Mouse (Mus musculus): ENCODE results near the gene Evi2a. TPM values are rescaled to one million over a fixed set of nuclear protein-coding genes. Genes with fewer than 3 reads are reported as not detected.

Gene Evi2a
- total and polyA plus RNA-seq, 2 experiments from 2014 or later: 2.7 to 4.0 TPM

GRCm38 (mm10) chr11:79515331-79515730 lies 15.1 kb downstream of the Evi2a start:
- no peak overlapping the region for H3K27ac ChIP-seq (ENCODE audit: low read depth, low read length)
- DNase-seq (ENCODE audit: low spot score) (no peak), ATAC-seq (ENCODE audit: low FRiP score) (no peak)
- no peaks in the 10 kb centered on the region for H3K4me1 ChIP-seq (ENCODE audit: insufficient read depth, low read length)
- no peaks in the 10 kb centered on the region for H3K27me3 ChIP-seq (ENCODE audit: insufficient read depth, low read length)
- H3K9me3 ChIP-seq (ENCODE audit: low read length): no peaks in the 10 kb centered on the region
- no peak overlapping the region for H3K9ac ChIP-seq (replicated peaks; ENCODE audit: low read length, poor library complexity, severe bottlenecking)
- 86% methylated on average over 6 of the region's 6 CpGs for WGBS
- H3K4me3 ChIP-seq (ENCODE audit: low read depth, low read length): no peak overlapping the region
- TF ChIP-seq CTCF (IDR thresholded peaks at IDR 0.05): no peak
- H3K4me2 ChIP-seq (ENCODE audit: low read depth, low read length, poor library complexity, severe bottlenecking): no peak overlapping the region
- H3K36me3 ChIP-seq (ENCODE audit: insufficient read depth, low read length): 0 out of 2 replicates have a peak, but pooled peaks cover 2% of the 10 kb centered on the region

GRCm38 (mm10) chr11:79511970-79512369 lies 18.4 kb downstream of the Evi2a start:
- H3K4me1 ChIP-seq (ENCODE audit: insufficient read depth, low read length): no peaks in the 10 kb centered on the region
- WGBS: 94% methylated on average over 3 of the region's 3 CpGs
- no peak for TF ChIP-seq CTCF (IDR thresholded peaks at IDR 0.05)
- H3K36me3 ChIP-seq (ENCODE audit: insufficient read depth, low read length): 0 out of 2 replicates have a peak, but pooled peaks cover 2% of the 10 kb centered on the region
- no peak overlapping the region for H3K4me2 ChIP-seq (ENCODE audit: low read depth, low read length, poor library complexity, severe bottlenecking)
- H3K9ac ChIP-seq (replicated peaks; ENCODE audit: low read length, poor library complexity, severe bottlenecking): no peak overlapping the region
- H3K4me3 ChIP-seq (ENCODE audit: low read depth, low read length): no peak overlapping the region
- H3K9me3 ChIP-seq (ENCODE audit: low read length): no peaks in the 10 kb centered on the region
- no peaks in the 10 kb centered on the region for H3K27me3 ChIP-seq (ENCODE audit: insufficient read depth, low read length)
- no peak overlapping the region for H3K27ac ChIP-seq (ENCODE audit: low read depth, low read length)
- no peak for ATAC-seq (ENCODE audit: low FRiP score)
- no peak for DNase-seq (ENCODE audit: low spot score)

DNA sequence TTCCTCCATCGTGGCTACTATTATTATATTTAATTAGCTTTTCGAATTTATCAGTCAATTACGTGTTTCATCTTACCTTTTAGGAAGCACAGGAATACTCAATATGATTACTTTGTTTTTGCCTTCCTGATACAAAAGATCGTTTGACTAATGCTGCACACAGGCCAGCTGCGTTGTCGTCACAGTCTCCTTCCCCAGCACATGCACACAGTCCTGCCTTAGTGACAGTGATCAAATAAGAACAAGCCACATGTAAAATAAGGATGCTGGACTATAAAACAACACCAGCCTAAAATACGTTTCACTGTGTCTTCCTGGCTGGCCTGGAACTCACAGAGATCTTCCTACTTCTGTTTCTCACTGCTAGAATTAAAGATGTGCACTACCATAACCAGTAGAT lies 25.9 kb downstream of the Evi2a start:
- Histone ChIP-seq H3K4me2 (ENCODE audit: low read depth, low read length, poor library complexity, severe bottlenecking) (no peak overlapping the region), H3K9me3 (ENCODE audit: low read length) (no peaks in the 10 kb centered on the region), H3K9ac (replicated peaks; ENCODE audit: low read length, poor library complexity, severe bottlenecking) (no peak overlapping the region), H3K4me1 (ENCODE audit: insufficient read depth, low read length) (0 out of 2 replicates have a peak, but pooled peaks cover 3% of the 10 kb centered on the region), H3K27me3 (ENCODE audit: insufficient read depth, low read length) (no peaks in the 10 kb centered on the region), H3K27ac (ENCODE audit: low read depth, low read length) (no peak overlapping the region), H3K36me3 (ENCODE audit: insufficient read depth, low read length) (no peaks in the 10 kb centered on the region), H3K4me3 (ENCODE audit: low read depth, low read length) (no peak overlapping the region)
- ATAC-seq (ENCODE audit: low FRiP score) (no peak), DNase-seq (ENCODE audit: low spot score) (peak; percentile 19)
- no peak for TF ChIP-seq CTCF (IDR thresholded peaks at IDR 0.05)
- WGBS: 58% methylated on average over 7 of the region's 7 CpGs

- H3K4me1 ChIP-seq (ENCODE audit: insufficient read depth, low read length): 0 out of 2 replicates have a peak, but pooled peaks cover 3% of the 10 kb centered on the region
- peak; percentile 76; the same call in 1 of the 2 replicates for ATAC-seq (ENCODE audit: low FRiP score)
- H3K36me3 ChIP-seq (ENCODE audit: insufficient read depth, low read length): no peaks in the 10 kb centered on the region
- H3K27ac ChIP-seq (ENCODE audit: low read depth, low read length): peak within 1 kb of the TSS; percentile 57
- H3K9me3 ChIP-seq (ENCODE audit: low read length): no peaks in the 10 kb centered on the region
- no peaks in the 10 kb centered on the region for H3K27me3 ChIP-seq (ENCODE audit: insufficient read depth, low read length)
- WGBS: 22% methylated on average over 8 of the region's 8 CpGs
- no peak for TF ChIP-seq CTCF (IDR thresholded peaks at IDR 0.05)
- H3K4me3 ChIP-seq (ENCODE audit: low read depth, low read length): peak within 1 kb of the TSS; percentile 27
- DNase-seq (ENCODE audit: low spot score): peak; percentile 82
- 0 out of 2 replicates have a peak within 1 kb of the TSS, but pooled peaks have one; percentile 46 for H3K9ac ChIP-seq (replicated peaks; ENCODE audit: low read length, poor library complexity, severe bottlenecking)
- H3K4me2 ChIP-seq (ENCODE audit: low read depth, low read length, poor library complexity, severe bottlenecking): peak within 1 kb of the TSS; percentile 45
Measured at GRCm38 (mm10) chr11:79503845-79504244, 26.6 kb downstream of the Evi2a start, which contains the start of gene Omg. Gene Omg (minus strand): TSS chr11:79504084.

DNA sequence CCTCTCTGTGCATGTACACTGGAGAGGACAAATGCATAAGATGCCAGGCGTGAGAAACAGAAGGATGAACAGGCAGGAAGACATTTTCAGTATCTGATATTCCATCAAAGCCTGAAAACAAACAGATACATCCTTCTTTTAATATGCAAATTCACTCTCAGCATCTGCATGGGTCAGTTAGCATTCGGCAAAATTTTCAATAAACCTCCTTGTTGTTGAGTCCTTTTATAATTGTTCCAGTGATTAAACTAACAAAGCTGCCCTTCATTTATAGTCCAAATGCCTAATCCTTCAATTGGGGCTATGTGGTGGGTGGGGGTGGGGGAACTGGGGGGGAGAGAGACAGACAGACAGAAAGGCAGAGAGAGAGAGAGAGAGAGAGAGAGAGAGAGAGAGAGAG lies 27.5 kb downstream of the Evi2a start:
- Histone ChIP-seq H3K36me3 (ENCODE audit: insufficient read depth, low read length) (no peaks in the 10 kb centered on the region), H3K4me3 (ENCODE audit: low read depth, low read length) (peak overlapping the region; percentile 26), H3K9me3 (ENCODE audit: low read length) (no peaks in the 10 kb centered on the region), H3K9ac (replicated peaks; ENCODE audit: low read length, poor library complexity, severe bottlenecking) (0 out of 2 replicates have a peak overlapping the region, but pooled peaks have one; percentile 46), H3K27me3 (ENCODE audit: insufficient read depth, low read length) (no peaks in the 10 kb centered on the region), H3K27ac (ENCODE audit: low read depth, low read length) (peak overlapping the region; percentile 57), H3K4me1 (ENCODE audit: insufficient read depth, low read length) (0 out of 2 replicates have a peak, but pooled peaks cover 3% of the 10 kb centered on the region), H3K4me2 (ENCODE audit: low read depth, low read length, poor library complexity, severe bottlenecking) (peak overlapping the region; percentile 45)
- no peak for TF ChIP-seq CTCF (IDR thresholded peaks at IDR 0.05)
- 16% methylated on average over 2 of the region's 2 CpGs for WGBS
- DNase-seq (ENCODE audit: low spot score) (peak; percentile 32), ATAC-seq (ENCODE audit: low FRiP score) (no peak)

GRCm38 (mm10) chr11:79494976-79495800 lies 35.2 kb downstream of the Evi2a start:
- WGBS: 76% methylated on average over 10 of the region's 10 CpGs
- no peak overlapping the region for H3K27ac ChIP-seq (ENCODE audit: low read depth, low read length)

More at GRCm38 (mm10) chr11:79494976-79495800, 35.2 kb downstream of the Evi2a start:
- no peak for ATAC-seq (ENCODE audit: low FRiP score)
- DNase-seq (ENCODE audit: low spot score): no peak
- TF ChIP-seq CTCF (IDR thresholded peaks at IDR 0.05): no peak
- Histone ChIP-seq H3K4me2 (ENCODE audit: low read depth, low read length, poor library complexity, severe bottlenecking) (no peak overlapping the region), H3K27me3 (ENCODE audit: insufficient read depth, low read length) (no peaks in the 10 kb centered on the region), H3K4me1 (ENCODE audit: insufficient read depth, low read length) (no peaks in the 10 kb centered on the region), H3K36me3 (ENCODE audit: insufficient read depth, low read length) (no peaks in the 10 kb centered on the region), H3K4me3 (ENCODE audit: low read depth, low read length) (no peak overlapping the region), H3K9me3 (ENCODE audit: low read length) (no peaks in the 10 kb centered on the region), H3K9ac (replicated peaks; ENCODE audit: low read length, poor library complexity, severe bottlenecking) (no peak overlapping the region)

Data from midbrain, postnatal 0 days (tissue).